Mouse (Mus musculus) ES-Bruce4 (cell line): ENCODE data around the gene Cntfr.

Experiments used
- CTCF ChIP-seq: IDR thresholded peaks from one replicate; pipeline ENCODE4 v1.8.1; 2011; ENCODE audit warnings: low read depth, low read length
- POLR2A ChIP-seq: IDR thresholded peaks from one replicate; pipeline ENCODE4 v1.8.1; 2011; ENCODE audit warnings: low read length; ENCODE audit not compliant: insufficient read depth

DNA sequence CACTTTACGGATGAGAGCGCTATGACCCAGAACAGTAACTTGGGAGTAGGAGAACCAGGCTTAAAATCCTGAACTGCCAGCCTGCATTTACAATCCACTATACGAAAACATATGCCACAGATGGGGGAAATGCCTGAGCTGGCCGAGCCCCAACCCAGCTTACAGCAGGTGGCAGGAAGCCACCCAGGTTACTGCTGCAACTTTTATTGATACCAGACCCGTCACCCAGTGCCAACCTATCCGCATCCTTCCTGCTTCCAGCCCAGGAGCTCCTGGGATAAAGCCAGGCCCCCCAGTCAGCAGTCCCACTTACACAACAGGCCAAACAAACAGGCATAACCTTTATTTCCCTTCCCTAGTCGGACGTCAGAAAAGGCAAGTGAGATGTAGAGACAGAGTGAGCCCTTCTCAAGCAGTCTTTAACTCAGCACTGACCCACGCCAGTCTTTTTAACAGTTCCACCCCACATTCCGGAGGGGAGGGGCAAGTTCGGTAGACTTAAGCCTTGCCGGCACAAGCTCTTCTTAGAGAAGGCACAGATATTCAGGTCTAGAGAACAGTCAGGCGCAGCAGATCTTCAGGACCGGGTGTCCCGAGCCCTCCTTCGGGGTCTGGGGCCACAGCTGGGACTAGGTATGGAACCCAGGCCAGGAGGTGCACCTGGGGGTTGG is 15.0 kb upstream of the Cntfr start:
- no peak for TF ChIP-seq CTCF
- TF ChIP-seq POLR2A = no peak
